Mouse (Mus musculus): Measurements from ENCODE around the gene Slc5a2.

GRCm38 (mm10) chr7:128309776-128310175 lies 44.3 kb downstream of the Slc5a2 start:
- TF ChIP-seq CTCF (IDR thresholded peaks at IDR 0.05) (no peak), EP300 (IDR thresholded peaks at IDR 0.05; ENCODE audit: insufficient read depth, low read depth, low read length) (no peak), POLR2A (IDR thresholded peaks at IDR 0.05; ENCODE audit: insufficient read depth, low read depth, low read length) (no peak)
